Mouse (Mus musculus): ENCODE measurements around the gene Lacc1.
"Not testable (repeated sequence)": the region's sequence is repeated elsewhere in the genome, so short reads cannot be mapped to it uniquely, and the experiment has no call there.

Gene Lacc1

DNA sequence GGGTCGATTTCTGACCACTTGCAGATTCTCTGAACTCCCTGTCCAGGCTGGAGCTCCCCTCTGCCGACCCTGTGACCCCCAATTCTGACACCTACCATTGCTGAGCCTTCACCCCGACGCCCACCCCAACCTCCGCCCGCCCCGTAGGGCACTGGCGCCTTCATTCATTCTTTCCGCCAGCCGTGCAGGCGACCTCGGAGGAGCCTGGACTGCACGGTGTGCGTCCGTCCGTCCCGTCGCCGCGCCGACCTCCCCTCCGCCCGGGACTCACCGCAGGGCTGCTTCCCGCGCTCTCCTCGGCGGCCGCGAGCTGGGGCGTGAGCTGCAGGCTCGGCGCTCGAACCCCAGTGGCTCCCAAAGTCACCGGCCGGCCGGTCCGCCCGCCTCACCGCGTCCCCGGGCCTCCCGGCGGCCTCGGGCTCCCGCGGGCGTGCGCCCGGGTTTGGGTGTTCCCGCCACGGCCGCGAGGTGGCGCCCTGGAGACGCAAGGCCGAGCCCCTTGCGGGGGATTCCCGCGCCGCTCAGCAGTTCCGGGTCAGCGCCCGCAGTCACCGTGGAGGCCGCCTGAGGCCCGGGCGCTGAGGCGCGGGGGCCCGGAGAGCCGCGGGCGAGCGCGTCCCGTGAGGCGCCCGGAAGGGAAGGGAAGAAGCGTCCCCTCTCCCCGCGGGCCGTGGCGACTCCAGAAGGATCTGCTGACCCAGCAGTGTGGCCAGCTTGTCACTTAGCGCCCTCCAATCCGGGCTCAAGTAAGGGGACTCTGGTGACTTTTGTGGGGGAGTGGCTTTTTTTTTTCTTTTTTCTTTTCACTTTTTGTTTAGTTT, at the start of gene Lacc1, which contains the start of gene Ccdc122:
Lacc1 (minus strand) TSS at position 679 of the 821 bp plus-strand sequence.
Ccdc122 (plus strand) TSS at position 547 of the 821 bp plus-strand sequence.
- DNase-seq (ENCODE audit: low spot score) = peak; percentile 75

DNA sequence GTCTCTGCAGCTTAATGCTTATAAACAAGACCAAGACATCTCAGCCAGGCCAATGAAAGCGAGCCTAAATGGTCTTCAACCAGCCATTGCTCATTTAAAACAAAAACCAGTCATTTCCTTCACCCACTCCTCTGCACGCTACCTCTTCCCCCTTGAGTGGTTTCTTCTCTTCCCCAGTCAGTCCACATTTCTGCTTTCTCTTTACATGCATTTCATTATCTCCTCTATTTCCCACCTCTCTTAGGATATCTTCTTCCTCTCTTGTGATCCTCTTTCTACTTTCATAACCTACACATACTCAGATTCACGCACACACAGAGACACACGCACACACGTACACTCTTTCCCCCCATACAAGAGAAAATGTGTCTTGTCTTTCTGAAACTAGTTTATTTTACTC, 44.5 kb upstream of the Lacc1 start:
- DNase-seq (ENCODE audit: low spot score) = no peak

DNA sequence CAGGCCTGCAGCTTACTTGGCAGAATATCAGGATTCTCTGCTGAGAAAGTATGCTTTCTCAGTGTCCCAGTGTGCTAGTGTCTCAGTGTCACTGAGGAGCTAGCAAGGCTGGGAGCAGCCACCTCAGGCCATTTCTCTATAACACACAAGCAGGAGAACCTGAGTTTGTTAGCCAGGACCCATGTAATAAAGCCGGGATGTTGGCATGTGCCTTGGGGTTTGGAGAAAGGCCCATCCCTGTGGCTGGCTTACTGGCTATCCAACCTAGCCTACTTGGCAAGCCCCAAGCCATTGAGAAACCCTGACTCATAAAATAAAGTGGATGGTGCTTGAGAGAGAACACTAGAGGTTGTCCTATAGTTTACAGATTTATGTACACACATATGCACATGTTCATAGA, 32.7 kb upstream of the Lacc1 start:
- DNase-seq (ENCODE audit: low spot score) = no peak

DNA sequence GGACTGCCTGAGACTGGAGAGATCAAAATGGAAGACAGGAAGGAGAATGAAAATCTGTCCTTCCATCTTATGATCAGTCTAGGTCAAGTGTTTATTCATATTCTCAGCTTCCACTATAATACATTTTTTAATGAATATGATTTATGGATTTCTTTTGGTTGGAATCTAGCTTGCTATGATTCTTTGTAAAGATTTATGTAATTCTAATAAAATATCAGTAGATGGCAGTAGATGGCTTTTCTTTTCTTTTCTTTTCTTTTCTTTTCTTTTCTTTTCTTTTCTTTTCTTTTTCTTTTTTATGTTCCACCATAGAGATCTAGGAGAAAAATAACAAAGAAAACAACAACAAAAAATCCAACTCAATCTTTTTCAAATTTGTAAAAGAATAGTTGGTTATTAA, 16.6 kb upstream of the Lacc1 start:
- DNase-seq (ENCODE audit: low spot score) = no peak

DNA sequence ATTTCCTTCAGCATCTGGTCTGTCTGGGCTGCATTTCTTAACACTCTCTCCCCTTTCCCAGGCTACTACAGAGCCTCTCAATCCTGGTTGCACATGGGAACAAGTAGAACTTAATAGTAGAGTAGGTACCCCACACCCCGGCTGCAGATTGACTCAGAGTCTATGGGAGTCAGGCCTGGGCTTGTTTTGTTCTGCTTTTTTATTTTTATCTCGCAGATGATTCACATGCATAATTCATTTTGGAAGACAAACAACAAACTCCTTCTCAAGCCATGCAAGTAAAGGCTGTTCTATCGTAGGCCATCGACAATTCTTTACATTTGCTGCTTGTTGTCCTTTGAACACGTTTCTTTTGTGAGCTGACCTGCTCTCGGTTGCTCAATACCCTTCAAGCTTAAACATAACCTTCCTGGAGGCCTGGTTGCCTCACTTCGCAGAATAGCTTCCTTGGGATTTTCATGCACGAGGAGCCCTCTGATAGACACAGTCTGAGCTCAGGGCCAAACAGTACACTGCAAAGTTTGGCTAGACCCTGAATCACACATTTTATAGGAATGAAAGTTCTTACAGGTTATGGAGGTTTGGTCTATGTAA, 1.2 kb upstream of the Lacc1 start:
- peak; percentile 43 for DNase-seq (ENCODE audit: low spot score)

DNA sequence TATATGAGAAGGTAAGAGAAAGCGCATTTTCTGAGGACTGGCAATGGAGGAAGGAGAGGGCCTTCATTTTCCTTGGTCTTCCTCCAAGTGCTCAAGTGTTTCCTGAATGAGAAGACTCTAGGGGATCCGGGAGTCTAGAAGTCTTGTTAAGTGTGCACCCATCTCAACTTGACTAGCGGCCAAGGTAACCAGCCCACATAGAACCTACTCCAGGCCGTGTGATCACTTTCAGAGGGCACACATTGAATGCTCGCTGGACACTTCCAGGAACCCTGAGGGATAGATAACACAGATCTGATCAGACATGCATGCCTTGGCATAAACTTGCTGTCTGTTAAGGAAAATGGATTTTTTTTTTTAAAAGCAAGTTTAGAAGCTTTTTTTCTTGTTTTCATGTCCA, 626 bp upstream of the Lacc1 start:
- DNase-seq (ENCODE audit: low spot score) = no peak

DNA sequence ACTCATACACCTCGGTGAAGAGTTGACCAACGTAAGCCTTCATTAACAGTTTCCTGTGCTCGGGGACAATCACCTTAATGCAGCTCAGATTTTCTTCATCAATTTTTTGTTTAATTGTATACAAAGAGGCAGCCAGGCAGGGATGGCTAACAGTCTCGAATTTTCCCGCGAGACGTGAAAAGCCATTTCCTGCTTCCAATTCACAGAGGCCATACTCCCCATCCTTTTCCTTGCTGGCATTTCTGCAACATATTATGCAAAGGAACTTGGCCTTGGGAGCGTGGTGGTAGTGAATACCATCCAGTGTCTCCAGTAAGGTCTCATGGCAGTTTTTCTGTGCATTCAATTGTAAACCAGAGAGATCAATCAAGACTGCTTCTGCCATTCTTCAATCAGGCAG, 1.7 kb downstream of the Lacc1 start:
- DNase-seq (ENCODE audit: low spot score) = no peak

DNA sequence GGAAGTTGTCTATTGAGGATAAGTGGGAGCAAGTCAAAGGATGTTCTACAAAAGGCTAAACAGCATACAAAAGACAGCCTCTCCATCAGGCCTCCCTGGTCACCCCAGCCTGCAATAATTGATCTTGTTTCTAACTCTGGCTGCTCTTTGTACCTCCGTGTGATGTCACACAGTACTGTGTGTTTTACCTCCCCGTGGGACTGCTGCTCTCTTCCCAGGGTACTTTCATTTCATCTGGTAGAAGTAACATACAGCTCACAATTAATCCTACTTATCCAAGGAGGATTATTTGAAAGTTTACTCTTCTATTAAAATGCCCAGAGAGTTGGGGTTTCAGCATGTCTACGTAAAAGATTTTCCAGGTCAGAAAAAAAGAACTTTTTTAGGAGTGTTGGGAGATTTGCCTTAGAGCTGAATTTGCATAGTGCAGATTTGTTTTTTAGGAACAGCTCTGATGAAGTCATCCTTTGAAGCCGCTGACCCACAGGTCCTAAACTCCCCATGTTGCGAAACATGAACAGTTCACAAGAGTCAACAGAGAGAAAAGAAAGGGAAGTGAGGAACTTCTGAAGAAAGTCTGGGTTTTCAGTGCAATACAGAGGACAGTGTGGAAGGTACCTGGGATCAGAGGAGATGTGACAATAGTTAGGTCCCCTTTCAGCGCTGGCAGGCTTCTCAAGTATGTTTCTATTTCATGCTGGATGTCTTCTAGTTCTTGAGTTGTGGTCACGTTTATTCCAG, 2.4 kb downstream of the Lacc1 start:
- no peak for DNase-seq (ENCODE audit: low spot score)

DNA sequence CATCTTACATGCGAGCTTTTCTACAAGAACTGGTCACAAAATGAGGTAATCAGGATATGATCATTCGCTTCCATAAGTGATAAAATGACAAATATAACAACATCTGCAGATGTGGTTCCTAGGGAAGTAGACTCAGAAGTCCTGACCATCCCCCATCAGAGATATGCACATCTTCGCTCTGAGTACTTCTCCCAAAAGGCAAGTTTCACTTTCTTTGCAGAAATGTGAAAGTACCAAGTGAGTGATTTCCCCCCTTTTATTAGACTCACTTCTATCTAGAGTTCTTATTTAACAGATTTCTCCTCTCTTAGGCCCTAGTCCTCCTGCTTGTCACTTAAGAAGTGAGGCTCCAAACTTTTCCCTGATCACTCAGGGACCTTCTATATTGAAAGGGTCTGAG, 3.3 kb downstream of the Lacc1 start:
- DNase-seq (ENCODE audit: low spot score) = no peak

DNA sequence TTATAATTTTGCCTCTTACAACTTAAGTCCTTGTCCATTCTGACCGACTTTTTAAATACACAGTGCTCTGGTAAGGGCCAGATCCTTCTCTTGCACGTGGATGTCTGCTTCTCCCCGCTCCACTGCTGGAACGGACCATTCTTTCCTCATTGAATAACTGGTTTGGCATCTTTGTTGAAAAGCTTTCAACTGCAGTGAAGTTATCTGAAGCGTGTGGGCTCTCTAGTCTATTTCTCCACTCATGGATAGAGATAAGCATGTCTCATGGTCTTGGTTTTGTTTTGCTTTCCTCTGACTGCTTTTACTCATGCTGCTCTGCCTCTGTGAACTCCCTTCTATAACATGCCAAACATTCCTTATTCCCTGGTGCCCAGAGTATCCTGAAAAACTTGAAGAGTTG, 4.3 kb downstream of the Lacc1 start:
- no peak for DNase-seq (ENCODE audit: low spot score)

DNA sequence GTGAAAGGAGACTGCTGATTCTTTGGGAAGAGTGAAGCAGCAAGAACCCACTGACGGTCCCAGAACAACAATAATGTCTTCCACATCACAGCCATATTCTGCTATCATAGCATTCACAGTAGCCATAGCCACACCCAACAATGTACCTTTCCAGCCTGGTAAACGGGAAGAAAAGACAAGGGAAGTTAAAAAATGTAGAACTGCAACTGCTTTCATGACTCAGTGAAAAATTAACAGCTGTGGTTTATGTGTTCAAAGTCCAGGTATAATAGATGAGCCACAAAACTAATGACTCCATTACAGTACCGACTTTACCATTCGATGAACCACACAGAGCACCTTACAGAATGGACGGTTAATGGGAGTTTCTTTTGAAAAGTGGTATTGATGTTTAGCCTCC, 5.9 kb downstream of the Lacc1 start:
- DNase-seq (ENCODE audit: low spot score) = no peak

DNA sequence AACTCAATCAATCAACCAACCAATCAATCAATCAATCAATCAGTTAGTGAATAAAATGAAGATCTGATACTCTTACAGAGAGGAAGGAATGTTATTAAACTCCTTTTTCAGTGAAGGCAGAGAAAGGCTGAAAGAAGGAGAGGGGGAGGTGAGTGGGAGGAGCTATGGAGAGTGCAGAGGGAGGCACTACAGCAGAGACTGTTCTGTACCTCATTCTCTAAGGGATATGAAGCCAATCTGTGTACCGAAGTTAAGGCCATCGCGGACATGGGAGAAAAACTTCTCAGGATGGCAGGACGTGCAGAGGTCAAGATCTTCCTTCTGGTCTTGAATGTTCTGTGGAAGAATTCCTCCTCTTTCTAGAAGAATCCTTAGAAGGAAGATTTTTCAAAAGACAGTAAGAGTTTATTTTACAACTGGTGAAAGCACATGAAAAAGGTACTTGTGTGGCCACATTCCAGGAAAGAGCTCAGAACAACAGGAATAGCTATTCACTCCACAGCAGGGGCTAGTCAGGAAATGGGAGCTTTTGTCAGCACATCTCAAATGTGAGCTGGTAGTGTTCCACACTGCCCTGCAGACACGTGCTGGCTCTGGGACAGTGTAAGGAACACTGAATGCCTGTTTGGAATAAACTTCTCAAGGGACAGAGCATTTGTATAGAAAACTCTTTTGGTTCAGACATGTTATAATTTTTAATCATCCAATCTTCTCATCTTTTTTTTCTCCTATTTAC, 7.2 kb downstream of the Lacc1 start:
- DNase-seq (ENCODE audit: low spot score) = no peak

DNA sequence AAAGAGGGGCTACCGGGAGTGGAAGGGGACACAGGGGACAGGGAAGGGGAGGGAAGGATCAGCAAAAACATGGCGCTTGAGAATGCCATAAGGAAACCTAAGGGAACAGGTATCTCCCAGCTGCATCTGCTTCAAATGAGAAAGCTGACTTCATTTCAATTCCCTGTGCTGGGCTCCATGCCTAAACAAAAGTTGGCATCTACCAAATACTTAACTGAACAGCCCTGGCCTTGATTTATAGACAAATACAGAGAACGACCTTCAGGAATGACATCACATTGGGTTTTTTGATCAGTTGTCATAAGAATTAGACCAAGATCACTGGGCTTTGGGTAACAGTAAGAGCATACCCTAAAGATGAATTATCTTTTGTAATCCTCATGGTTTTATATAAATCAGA, 12.2 kb downstream of the Lacc1 start:
- no peak for DNase-seq (ENCODE audit: low spot score)

DNA sequence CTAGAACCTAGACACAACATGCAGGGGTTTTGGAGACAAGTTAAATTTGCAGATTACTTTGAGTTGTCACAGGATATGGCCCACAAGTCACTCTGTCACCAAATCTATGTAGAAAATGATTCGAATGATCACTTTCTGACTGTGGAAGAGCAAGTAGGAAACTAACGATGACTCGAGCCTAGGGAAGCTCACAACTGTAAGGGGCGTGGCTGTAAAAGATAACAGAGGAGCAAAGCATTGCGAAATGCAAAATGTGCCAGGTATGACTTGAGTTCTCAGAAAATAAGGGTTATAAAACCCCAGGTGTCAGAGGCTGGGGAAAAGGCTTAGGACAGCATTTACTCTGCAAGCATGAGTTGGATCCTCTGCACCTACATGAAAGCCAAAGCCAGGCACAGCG, 19.5 kb downstream of the Lacc1 start:
- no peak for DNase-seq (ENCODE audit: low spot score)

DNA sequence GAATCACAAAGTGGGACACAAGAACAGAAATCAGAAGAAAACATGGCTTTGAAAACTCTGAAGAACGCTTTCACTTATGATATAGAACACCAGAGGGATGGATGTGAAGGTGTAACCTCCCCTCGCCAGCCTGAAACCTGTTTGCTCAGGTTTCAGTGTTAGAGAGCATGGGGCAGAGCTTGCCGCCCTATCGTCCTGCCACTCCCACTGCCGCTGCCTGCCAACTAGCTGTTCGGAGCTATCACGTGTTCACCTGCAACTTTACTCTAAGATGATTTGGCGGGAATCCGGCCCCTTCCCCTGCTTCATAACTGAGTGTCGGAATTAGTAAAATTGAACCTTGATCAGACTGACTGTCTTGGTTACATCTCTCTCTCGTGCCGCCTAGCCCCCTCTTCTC, 19.9 kb downstream of the Lacc1 start:
- DNase-seq (ENCODE audit: low spot score) = not testable (repeated sequence)

DNA sequence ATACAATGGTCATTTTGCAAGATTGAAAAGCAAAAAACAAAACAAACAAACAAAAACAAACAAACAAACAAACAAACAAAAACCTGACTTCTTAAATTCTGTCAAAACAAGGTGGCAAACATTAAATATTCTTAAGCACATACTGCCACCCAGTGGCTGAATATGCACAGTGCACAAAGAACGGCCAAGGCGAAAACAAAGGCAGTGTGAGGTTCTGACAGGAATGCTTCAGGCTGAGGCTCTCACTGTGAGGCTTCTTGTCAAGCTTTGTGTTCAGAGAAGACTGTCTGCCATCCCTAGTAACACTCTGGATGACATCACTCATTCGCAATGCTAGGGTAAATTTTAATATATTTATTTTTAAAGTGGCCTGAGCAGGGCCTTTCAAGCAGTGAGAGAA, 24.9 kb downstream of the Lacc1 start:
- DNase-seq (ENCODE audit: low spot score) = peak; percentile 29

DNA sequence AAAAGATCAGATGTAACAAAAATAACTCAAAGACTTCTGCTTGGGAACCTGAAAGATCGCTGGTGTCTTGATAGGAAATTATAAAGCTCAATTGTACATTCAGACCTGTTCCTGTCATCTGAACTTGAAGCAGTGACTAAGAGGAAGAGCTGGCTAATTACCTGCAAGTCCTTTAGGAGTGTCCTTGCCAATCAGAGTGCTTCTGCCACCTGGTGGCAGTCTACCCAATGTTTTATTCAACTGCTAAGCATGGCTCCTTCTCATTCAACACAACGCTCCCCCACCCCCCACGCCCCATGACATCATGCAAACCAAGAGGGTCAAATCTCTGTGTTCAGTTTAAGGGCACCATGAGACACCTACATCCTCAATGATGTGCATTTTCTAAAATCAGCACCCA, 28.5 kb downstream of the Lacc1 start:
- peak; percentile 36 for DNase-seq (ENCODE audit: low spot score)

DNA sequence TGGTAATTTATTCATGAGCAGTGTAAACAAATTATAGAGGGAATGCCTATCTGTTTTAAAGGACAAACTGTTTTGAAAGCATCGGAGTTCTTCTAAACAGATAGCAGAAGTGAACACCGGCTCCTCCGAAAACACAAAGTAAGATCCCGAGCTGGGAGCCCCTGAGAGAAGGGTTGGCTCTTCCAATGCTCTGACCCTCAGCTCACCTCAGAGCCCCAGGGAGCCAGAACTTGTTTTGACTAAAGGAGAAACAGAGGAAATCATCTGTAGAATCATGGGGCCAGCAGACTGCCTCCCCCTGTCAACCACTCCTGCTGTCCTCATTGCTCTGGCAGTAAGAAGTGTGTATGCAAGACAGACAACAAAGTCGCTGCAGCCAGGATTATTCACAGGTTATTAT, 31.1 kb downstream of the Lacc1 start:
- DNase-seq (ENCODE audit: low spot score) = no peak

DNA sequence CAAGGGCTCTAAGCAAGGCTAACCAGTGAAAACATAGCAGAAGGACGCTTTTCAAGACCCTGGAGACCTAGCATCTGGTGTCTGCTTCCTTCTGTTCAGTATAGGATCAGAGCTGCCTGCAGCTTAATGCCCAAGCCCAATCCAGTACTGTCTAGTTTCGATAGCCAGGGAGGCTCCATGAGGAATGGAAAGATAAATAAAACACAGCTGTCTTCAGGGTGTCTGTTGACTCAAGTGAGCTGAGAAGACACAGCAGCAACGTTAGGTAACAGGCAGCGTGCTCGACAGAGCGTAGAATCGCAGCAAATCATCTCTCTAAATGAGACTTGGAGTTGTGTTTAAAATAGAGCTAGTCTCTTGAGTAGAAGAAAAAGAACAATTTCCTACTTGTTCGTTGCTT, 32.0 kb downstream of the Lacc1 start:
- peak; percentile 58 for DNase-seq (ENCODE audit: low spot score)

DNA sequence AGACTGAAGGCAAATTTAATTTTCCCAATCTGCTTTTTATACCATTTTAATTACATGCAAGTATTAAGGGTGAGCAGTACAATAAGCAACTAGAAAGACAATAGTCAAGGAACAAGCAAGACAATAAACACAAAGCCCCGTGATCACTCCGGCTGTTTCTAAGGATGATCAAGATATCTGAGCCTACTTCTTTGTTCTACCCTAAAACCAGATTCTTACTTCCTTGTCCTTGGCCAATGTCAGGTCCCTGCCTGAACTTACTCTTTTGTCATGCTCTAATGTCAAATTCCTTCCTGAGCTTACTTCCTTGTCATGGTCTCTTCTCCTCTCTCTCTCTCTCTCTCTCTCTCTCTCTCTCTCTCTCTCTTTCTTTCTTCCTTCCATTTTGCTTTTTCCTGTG, 46.4 kb downstream of the Lacc1 start:
- DNase-seq (ENCODE audit: low spot score) = not testable (repeated sequence)

DNA sequence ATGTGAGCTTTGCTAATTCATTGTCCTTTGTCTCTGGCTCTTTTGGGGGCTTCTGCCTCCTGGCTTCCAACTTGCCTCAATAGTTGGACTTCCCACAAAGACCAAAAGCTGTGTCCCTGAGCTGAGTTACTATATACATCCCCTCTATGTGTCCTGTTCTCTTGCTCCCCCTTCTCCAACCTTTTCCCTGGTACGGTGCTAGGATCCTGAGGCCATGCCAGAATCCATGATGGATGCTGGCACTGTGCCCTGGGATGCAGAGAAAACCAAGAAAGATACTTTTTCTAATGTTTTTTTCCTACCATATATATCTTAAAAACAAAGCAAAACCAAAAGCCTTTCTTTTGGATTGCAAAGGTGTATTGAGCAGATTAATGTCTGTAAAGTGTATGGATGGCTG, 54.9 kb downstream of the Lacc1 start:
- no peak for DNase-seq (ENCODE audit: low spot score)

DNA sequence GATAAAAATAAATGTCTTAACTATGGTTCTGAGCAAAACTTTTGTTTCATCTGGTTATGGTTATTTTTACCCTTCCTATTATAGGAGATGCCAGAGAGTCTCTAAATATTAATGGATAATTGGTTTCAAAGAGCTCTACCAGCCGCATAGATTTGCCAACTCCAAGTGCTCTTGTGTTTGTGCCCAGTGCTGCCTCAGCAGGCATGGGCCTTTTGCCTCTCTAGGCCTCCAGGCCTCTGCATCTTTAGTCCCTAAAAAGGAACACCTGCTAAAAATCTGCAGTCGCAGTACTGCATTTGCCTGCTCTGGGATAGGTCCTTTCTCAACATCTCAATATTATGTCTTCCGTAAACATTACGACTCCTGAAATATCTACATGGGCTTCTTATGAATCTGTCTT, 55.5 kb downstream of the Lacc1 start:
- no peak for DNase-seq (ENCODE audit: low spot score)
